Mouse (Mus musculus) c-Kit-positive CD71-positive TER-119-negative erythroid progenitor cells, embryonic 14.5 days (primary cell): ENCODE data around the gene Olfr119.
"Not testable (repeated sequence)": the region's sequence is repeated elsewhere in the genome, so short reads cannot be mapped to it uniquely, and the experiment has no call there.

Experiments
- DNase-seq: peaks from one replicate; pipeline ENCODE4 v3.0.0-alpha.2; 2013; ENCODE audit warnings: low read depth

The Olfr119 gene

DNA sequence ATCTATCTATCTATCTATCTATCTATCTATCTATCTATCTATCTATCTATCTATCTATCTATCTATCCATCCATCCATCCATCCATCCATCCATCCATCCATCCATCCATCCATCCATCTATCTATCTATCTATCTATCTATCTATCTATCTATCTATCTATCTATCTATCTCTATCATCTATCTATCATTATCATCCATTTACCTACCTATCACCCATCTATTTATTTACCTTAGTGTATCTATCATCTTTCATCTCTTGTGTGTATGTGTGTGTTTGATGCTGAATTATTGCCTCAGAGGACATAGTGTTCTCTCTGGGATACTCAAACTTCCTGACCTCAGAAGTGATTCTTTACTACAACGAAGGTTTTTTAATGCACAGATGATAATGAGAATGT is at the start of gene Olfr119:
Gene Olfr119, plus strand, starts transcription at position 301 of the 400 bp plus-strand sequence.
- not testable (repeated sequence) for DNase-seq

DNA sequence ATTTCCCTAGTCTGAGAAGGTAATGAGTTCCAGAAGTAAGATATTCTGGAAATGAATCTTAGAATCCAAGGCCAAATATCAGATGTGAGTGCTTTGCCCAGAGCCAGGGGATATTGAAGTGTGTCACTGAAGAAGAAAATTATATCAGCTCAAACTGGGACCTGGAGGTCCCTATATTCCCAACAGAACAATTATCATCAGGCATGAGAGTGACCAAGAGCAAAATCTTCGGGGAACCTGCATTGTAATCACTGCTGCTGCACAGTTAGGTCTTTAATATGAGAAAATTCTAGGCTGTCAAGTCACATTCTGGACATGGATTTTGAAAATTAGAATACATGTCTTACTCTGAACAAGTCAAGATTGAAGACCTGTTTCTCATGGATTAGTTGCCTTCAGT is 32.7 kb upstream of the Olfr119 start, which contains the start of gene Olfr117:
Gene Olfr117, minus strand, starts transcription at position 101 of the 400 bp plus-strand sequence.
- no peak for DNase-seq

DNA sequence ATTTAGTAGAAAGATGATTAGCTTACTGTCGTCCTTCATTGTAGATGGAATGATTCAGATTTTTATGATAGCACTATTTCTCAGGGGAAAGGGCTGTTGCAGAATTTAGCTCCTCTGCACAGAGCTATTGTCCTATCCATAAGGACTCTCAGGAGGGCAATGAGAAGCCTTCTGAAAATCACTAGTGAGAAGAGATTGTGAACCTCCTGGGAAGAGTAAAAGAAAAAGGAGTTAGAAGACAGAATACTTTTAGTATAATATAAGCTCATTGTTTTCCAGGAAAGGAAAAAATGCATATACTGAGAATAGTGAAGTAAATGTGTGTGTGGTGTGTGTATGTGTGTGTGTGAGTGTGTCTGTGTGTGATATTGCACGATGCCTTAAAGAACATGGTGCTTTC is 29.7 kb upstream of the Olfr119 start, which contains the start of gene Olfr118:
Gene Olfr118, plus strand, starts transcription at position 301 of the 400 bp plus-strand sequence.
- DNase-seq: no peak

DNA sequence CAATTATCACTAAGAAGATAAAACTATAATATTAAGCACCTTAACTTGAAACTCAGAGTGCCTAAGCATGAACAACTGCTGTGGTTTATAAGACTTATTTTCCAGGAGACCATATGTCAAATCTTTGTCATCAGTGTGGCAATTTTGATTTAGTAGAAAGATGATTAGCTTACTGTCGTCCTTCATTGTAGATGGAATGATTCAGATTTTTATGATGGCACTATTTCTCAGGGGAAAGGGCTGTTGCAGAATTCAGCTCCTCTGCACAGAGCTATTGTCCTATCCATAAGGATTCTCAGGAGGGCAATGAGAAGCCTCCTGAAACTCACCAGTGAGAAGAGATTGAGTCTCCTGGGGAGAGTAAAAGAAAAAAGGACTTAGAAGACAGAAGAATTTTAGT is 25.1 kb downstream of the Olfr119 start, which contains the start of gene Olfr120:
Gene Olfr120, plus strand, starts transcription at position 301 of the 400 bp plus-strand sequence.
- DNase-seq: no peak

DNA sequence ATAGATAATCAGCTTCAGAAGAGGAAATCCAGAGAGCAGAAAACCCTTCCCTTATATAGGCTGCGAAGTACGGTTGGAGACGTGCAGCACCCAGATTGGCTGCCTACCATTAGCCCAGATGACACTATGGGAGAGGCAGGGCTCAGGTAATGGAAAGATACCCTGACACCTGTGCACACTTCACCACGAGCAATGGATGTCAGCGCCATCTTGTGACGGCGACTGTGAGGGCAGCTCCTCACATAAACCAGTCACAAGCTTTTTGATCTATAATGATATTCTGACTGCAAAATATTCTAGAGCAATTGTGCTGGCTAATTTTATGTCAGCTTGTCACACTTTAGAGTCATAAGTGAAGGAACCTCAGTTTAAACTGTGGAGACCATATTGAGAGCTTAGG is 41.7 kb downstream of the Olfr119 start:
- no peak for DNase-seq
